8 mouse cellular contexts compared by ENCODE assay signal in genomic region chr5:129715326-129715861, GRCm38 (mm10). TPM values are rescaled to one million over a fixed set of nuclear protein-coding genes. Genes with fewer than 3 reads are reported as not detected.
DNase-seq lines count a peak whose midpoint lies in the region; ATAC-seq and TF ChIP-seq lines count a peak whose summit lies in the region.

Mrps17 (plus strand) TSS chr5:129715497.

- WGBS in forebrain, embryonic 13.5 days, result under 1% methylated on average over 33 of the region's 33 CpGs
- WGBS in large intestine, adult 2 months, result under 1% methylated on average over 33 of the region's 33 CpGs
- WGBS in liver, postnatal 0 days (ENCODE audit: insufficient replicate concordance), result under 1% methylated on average over 33 of the region's 33 CpGs
- under 1% methylated on average over 33 of the region's 33 CpGs for WGBS in neural tube, embryonic 14.5 days

- peak; percentile 43 for TF ChIP-seq POLR2A in ES-Bruce4 (IDR thresholded peaks at IDR 0.05; ENCODE audit: insufficient read depth, low read length)

- intact Hi-C loops in heart, postnatal 10 days (cut with DNase I), result loop anchor here (2.0 kb wide), 1 partner anchor 45 kb away; the partner anchor contains the start of gene Zfp11

- peaks cover 15% of the 10 kb centered on the region for H3K36me3 ChIP-seq in ES-Bruce4 (ENCODE audit: control insufficient read depth, insufficient read depth, low read length, poor library complexity, severe bottlenecking)
- peaks cover 35% of the 10 kb centered on the region for H3K36me3 ChIP-seq in forebrain, embryonic 13.5 days (ENCODE audit: poor library complexity, severe bottlenecking)
- H3K36me3 ChIP-seq in liver, postnatal 0 days (replicated peaks; ENCODE audit: insufficient read depth, low read length), result peaks cover 31% of the 10 kb centered on the region
- 0 out of 2 replicates have a peak, but pooled peaks cover 4% of the 10 kb centered on the region for H3K36me3 ChIP-seq in neural tube, embryonic 14.5 days (ENCODE audit: control insufficient read depth, insufficient read depth, low read length)

- peak; percentile 96 for ATAC-seq in cerebellum, adult (ENCODE audit: insufficient number of reproducible peaks, low FRiP score, low TSS enrichment)
- peak; percentile 98 for ATAC-seq in forebrain, embryonic 13.5 days
- peak; percentile 100 for ATAC-seq in liver, postnatal 0 days
- peak; percentile 93 for ATAC-seq in neural tube, embryonic 14.5 days (ENCODE audit: low read depth)

- no peaks in the 10 kb centered on the region for H3K27me3 ChIP-seq in ES-Bruce4 (ENCODE audit: control insufficient read depth, insufficient read depth, low read length, poor library complexity, severe bottlenecking)
- H3K27me3 ChIP-seq in forebrain, embryonic 13.5 days, result 0 out of 2 replicates have a peak, but pooled peaks cover 3% of the 10 kb centered on the region
- H3K27me3 ChIP-seq in liver, postnatal 0 days (ENCODE audit: insufficient read depth, low read length), result no peaks in the 10 kb centered on the region
- H3K27me3 ChIP-seq in neural tube, embryonic 14.5 days (ENCODE audit: control insufficient read depth, insufficient read depth, low read length), result no peaks in the 10 kb centered on the region

- H3K27ac ChIP-seq in ES-Bruce4 (ENCODE audit: insufficient read depth, low read length), result no peak within 1 kb of the TSS
- no peak within 1 kb of the TSS for H3K27ac ChIP-seq in forebrain, embryonic 13.5 days
- H3K27ac ChIP-seq in liver, postnatal 0 days (ENCODE audit: low read depth), result peak within 1 kb of the TSS; percentile 89
- H3K27ac ChIP-seq in neural tube, embryonic 14.5 days (ENCODE audit: low read depth, low read length), result peak within 1 kb of the TSS; percentile 60

- peak within 1 kb of the TSS; percentile 88 for H3K4me2 ChIP-seq in forebrain, embryonic 13.5 days
- H3K4me2 ChIP-seq in liver, postnatal 0 days (ENCODE audit: low read depth, low read length), result peak within 1 kb of the TSS; percentile 73
- H3K4me2 ChIP-seq in neural tube, embryonic 14.5 days (ENCODE audit: low read depth, low read length), result peak within 1 kb of the TSS; percentile 90

- no peak for TF ChIP-seq EP300 in ES-Bruce4 (IDR thresholded peaks at IDR 0.05; ENCODE audit: insufficient read depth, low read depth, low read length)
- TF ChIP-seq EP300 in liver, postnatal 0 days (IDR thresholded peaks at IDR 0.05; ENCODE audit: low read depth), result no peak

- H3K4me3 ChIP-seq in ES-Bruce4 (ENCODE audit: low read depth, low read length), result peak within 1 kb of the TSS; percentile 77
- peak within 1 kb of the TSS; percentile 83 for H3K4me3 ChIP-seq in forebrain, embryonic 13.5 days
- peak within 1 kb of the TSS; percentile 87 for H3K4me3 ChIP-seq in liver, postnatal 0 days (ENCODE audit: low read depth, low read length)
- H3K4me3 ChIP-seq in neural tube, embryonic 14.5 days (ENCODE audit: low read depth, low read length), result peak within 1 kb of the TSS; percentile 69

- H3K9ac ChIP-seq in ES-Bruce4 (ENCODE audit: low read depth, poor library complexity, severe bottlenecking), result peak within 1 kb of the TSS; percentile 28
- H3K9ac ChIP-seq in forebrain, embryonic 13.5 days, result peak within 1 kb of the TSS; percentile 82
- peak within 1 kb of the TSS; percentile 88 for H3K9ac ChIP-seq in liver, postnatal 0 days (replicated peaks)
- H3K9ac ChIP-seq in neural tube, embryonic 14.5 days (replicated peaks; ENCODE audit: low read depth, low read length), result peak within 1 kb of the TSS; percentile 82

- no peaks in the 10 kb centered on the region for H3K4me1 ChIP-seq in ES-Bruce4 (ENCODE audit: control insufficient read depth, insufficient read depth, low read length)
- peaks cover 9% of the 10 kb centered on the region for H3K4me1 ChIP-seq in forebrain, embryonic 13.5 days
- peaks cover 10% of the 10 kb centered on the region for H3K4me1 ChIP-seq in liver, postnatal 0 days (ENCODE audit: insufficient read depth)
- H3K4me1 ChIP-seq in neural tube, embryonic 14.5 days (ENCODE audit: control insufficient read depth, insufficient read depth, low read length), result peaks cover 7% of the 10 kb centered on the region

- H3K9me3 ChIP-seq in ES-Bruce4 (replicated peaks; ENCODE audit: control insufficient read depth, insufficient read depth, low read length, poor library complexity, severe bottlenecking), result no peaks in the 10 kb centered on the region
- H3K9me3 ChIP-seq in forebrain, embryonic 13.5 days (replicated peaks), result no peaks in the 10 kb centered on the region
- no peaks in the 10 kb centered on the region for H3K9me3 ChIP-seq in liver, postnatal 0 days (ENCODE audit: low read length)
- H3K9me3 ChIP-seq in neural tube, embryonic 14.5 days (ENCODE audit: control insufficient read depth, low read length), result no peaks in the 10 kb centered on the region

- DNase-seq in heart, postnatal 10 days, result peak; percentile 95
- peak; percentile 89 for DNase-seq in large intestine, adult 2 months (ENCODE audit: low read depth, low spot score)
- peak; percentile 95 for DNase-seq in liver, postnatal 0 days
- peak; percentile 94 for DNase-seq in testis, postnatal 10 days (ENCODE audit: low spot score)

- no peak for TF ChIP-seq CTCF in ES-Bruce4 (IDR thresholded peaks at IDR 0.05; ENCODE audit: low read depth, low read length)
- peak; percentile 20; the same call in 1 of the 2 replicates for TF ChIP-seq CTCF in liver, postnatal 0 days (IDR thresholded peaks at IDR 0.05; ENCODE audit: low read depth)

RNA-seq across cellular contexts. Expression of gene Mrps17, which starts in this region (rescaled TPM):
- polyA plus RNA-seq in ES-Bruce4 (2011; ENCODE audit: insufficient read depth, insufficient read length, low read depth, missing spikeins), result 76.4 and 94.7 TPM in 2 replicates
- 194 and 203 TPM in 2 replicates for polyA plus RNA-seq in forebrain, embryonic 13.5 days (2015; fragmentation: Nextera tagmentation; extraction: Ambion mirVana)
- 10 to 100 TPM; 88.6 to 91.5 TPM for total RNA-seq in heart, postnatal 10 days (2021)
- 54.7 and 64.0 TPM in 2 replicates for polyA plus RNA-seq in large intestine, adult 2 months (2012; rRNA removed)
- 124 and 130 TPM in 2 replicates for polyA plus RNA-seq in liver, postnatal 0 days (2015; fragmentation: Nextera tagmentation; extraction: Ambion mirVana)
- polyA plus RNA-seq in neural tube, embryonic 14.5 days (2014; fragmentation: Nextera tagmentation; extraction: Ambion mirVana), result 173 and 179 TPM in 2 replicates

Comparison
In these comparisons a context has a peak if more than half of its experiments do, and no peak if none do; other contexts are left out.
1. H3K27ac ChIP-seq: peak in liver, postnatal 0 days (single experiment) and neural tube, embryonic 14.5 days (single experiment); none in ES-Bruce4 (single experiment) and forebrain, embryonic 13.5 days (single experiment).
2. H3K9ac ChIP-seq: peak in every context shown above with its lines; median percentile 88 in liver, postnatal 0 days; 82 in forebrain, embryonic 13.5 days; 82 in neural tube, embryonic 14.5 days; 28 in ES-Bruce4.
3. Peak in every context shown above with its lines, with median percentiles within 50 percentile points of each other: H3K4me3 ChIP-seq, ATAC-seq, H3K4me2 ChIP-seq and DNase-seq.